Mouse (Mus musculus) cerebellum, adult 18-20 months (tissue): ENCODE results near the gene Cacna2d4.

ENCODE experiments used
- DNase-seq, 2 experiments: peaks; one replicate each; pipeline ENCODE4 v3.0.0; 2021

Gene Cacna2d4

DNA sequence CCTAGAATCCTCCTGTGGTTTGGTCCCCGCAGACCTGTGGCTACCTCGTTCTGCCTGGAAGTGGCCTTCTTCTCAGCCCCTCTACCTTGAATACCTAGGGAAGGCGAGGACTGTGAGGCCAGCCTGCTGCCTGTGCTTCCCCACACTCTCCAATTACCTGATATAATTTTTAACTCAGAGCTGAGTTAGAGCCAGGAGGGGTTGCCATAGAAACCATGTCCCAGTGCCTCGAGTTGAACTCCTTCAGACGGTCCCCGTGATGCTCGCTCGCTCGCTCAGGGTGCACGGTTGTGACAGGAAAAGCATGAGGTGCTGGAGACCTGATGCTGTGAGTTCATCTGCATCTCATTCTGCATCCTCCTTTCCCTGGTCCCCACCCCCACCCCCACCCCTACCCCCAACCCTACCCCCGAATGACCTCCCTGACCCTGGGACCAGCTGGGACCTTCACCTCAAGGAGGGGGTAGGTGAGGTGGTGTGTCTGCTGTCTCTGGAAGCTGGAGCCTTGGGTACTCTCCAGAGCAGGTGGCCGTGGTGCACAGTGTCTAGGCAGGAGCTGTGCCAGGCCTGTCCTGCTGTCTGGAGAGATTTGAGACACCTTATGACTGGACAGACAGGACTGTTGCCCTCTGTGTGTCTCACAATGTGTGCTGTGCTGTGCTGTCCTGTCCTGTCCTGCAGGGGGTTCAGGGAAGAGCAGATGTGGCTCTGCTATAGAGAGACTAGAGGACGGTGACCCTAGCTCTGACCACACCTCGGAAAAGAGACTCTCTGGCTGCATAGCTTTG, 77.5 kb downstream of the Cacna2d4 start:
- no peak for DNase-seq

DNA sequence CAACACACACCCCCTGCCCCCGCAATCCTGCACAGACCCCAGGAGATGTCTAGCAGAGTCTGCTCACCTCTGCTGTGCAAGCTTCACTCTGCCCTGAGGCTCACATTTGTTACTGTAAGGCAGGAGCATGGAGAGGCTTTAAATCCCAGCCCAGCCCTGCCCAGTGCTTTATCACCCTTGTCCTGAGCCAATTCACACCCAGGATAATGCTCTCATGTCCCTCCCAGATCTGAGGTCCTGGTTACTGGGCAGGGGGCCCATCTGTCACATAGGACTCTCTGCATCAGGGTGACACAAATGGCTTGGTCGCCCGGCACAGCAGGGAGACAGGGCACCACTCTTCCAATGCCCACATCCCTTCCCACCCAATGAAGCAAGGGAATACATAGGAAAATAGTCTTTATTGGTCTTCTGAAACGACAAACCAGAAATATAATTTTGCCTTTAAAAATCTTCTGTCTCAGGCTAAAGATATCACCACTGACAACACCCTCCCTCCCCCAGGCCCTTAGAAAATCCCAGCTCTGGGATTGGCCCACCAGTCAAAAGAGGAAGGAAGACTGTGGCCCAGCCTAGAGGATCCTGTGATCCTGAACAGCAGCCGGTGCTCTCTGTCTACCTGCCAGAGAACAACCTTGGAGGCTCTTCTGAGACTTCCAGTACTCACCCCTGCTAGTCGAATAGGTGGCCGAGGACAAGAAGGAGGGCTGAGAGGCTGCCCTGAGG, 78.6 kb downstream of the Cacna2d4 start:
- no peak for DNase-seq

- no peak for DNase-seq
Measured at GRCm38 (mm10) chr6:119318732-119319131, 82.4 kb downstream of the Cacna2d4 start.

DNA sequence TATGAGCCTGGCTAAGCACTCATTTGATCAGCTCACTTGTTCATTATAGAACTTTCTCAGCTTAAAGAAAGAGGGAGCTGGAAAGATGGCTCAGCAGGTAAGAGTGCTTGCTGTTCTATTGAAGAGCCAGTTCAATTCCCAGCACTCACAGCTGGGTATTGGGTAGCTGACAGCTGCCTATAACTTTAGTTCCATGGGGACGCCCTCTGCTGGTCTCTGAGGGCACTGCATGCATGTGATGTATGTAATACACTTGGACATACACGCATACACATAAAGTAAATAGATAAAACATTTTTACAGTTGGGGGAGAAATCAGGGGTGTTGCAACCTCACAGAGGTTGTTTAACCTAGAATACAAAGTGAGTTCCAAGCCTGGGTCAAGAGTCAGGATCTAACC, 83.0 kb downstream of the Cacna2d4 start:
- no peak for DNase-seq

- no peak for DNase-seq
Measured at GRCm38 (mm10) chr6:119320481-119320880, 84.2 kb downstream of the Cacna2d4 start.

DNA sequence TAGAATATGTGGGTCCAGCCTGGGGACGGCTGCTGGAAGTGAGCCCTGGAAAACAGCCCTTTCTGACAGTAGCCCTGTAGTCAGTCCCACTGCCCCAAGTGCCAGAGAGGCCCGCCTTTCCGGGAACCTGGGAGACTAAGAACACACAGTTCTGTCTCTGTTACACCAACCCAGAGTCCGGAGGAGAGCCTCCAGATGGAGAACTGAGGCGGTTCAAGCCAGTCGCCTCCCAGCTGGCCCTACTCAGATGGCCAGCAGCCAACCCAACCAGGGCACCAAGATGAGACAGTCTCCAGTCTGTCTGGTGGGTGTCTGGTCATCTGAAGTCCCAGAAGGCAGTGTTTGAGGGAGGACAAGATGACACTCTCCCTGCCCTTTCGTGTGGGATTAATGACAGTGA, 85.4 kb downstream of the Cacna2d4 start:
- DNase-seq, result no peak

DNA sequence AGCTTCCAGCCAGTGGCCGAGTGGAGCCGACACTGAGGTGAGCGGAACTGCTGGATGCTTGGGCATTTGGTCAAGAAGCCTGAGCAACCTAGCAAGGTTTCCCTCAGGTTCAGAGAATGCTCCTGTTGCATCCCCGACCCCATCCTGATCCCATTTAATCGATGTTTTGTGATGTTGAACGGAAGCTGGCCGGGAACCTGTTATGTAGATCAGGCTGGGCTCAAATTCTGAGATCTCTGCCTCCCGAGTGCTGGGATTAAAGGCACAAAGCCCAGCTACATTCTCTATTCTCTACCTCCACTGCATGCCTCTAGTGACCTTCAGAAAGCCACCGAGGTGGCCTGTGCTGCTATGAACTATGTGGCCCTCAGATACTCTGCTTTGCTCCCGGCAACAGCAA, 88.5 kb downstream of the Cacna2d4 start:
- DNase-seq, result no peak

- no peak for DNase-seq
Measured at GRCm38 (mm10) chr6:119325978-119326377, 89.7 kb downstream of the Cacna2d4 start.

GRCm38 (mm10) chr6:119326541-119326940, 90.2 kb downstream of the Cacna2d4 start:
- DNase-seq, result no peak

DNA sequence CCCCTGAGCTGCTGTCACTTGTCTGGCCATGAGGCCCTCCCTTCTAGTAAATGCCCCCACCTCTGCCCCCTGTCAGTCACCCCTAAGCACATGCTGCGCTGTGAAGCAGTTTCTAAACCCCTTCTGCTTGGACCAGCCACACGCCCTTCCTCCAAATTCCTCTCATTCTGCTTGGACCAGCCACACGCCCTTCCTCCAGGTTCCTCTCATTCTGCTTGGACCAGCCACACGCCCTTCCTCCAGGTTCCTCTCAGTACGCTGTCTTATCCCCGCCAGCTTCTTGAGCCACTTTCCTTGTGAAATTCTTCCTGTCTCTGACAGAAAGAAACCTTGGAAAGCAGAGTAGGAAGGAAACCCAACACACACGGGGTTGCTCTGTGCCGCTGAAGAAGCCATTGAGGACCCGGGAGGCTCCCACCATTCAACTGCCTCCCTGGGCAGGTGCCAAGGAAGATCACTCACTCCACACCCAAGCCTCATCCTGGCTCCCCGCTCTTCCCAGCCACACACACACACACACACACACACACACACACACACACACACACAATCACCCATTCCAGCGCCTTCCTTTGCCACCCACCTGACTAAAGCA, 92.3 kb downstream of the Cacna2d4 start:
- no peak for DNase-seq

GRCm38 (mm10) chr6:119329215-119329714, 92.9 kb downstream of the Cacna2d4 start:
- DNase-seq, result peak; percentile 36 to 46

DNA sequence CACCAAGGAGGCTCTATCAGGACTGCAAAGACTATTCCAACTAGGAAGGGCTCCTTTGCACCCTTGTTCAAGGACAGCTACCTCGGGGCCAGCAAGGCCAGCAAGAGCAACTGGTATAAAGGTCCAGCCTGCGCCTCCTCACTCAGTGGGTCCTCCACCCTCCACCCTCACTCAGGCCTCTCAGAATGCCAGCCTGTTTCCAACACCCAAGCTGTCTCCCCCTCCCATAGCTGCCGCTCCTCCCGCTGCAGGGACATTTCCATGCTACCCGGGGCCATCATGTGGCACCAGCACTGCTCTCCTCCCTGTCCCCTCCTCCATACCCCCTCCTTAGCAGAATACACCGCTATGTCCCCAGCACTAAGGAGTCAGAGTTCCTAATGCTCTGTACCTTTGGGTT, 93.6 kb downstream of the Cacna2d4 start:
- peak in 1 of 2 experiments; percentile 33 for DNase-seq

DNA sequence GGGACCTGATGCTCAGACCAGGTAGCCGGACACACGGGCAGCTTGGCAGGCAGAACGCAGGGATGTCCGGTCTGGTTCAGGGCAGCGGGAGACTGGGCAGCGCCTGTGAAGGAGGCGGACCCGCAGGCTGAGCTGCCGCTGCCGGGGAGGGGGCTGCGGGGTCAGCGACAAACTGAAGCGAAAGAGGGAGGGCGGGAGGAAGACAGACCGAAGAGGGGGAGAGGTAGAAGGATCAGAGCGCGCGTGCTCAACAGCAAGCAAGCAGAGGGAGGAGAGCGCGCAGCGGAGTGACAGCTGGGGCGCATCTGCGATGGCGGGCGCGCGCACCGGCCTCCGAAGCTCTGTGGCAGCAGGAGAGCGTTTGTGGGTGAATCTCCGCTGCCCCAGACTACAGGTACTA, 94.2 kb downstream of the Cacna2d4 start, which contains the start of gene Lrtm2:
TSS of gene Lrtm2 (minus strand) at position 261 of the 400 bp plus-strand sequence.
- DNase-seq, result peak; percentile 57 to 63

DNA sequence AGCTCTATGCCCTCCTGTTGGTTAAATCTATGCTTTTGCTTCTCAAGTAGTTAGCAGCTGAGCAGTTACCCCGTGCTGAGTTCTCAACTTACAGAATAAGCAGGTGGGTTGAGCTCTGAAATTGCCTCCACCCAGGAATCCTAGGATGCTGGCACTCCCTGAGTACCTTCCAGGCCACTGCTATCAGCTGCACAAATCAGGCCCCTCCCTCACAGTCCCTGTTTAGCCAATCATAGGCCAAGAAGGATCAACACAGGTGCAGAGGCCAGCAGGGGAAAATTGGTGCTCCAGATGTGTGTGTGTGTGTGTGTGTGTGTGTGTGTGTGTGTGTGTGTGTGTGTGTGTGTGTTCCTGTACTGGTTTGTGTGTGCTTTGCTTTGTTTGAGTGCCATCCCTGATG, 95.8 kb downstream of the Cacna2d4 start:
- no peak for DNase-seq

DNA sequence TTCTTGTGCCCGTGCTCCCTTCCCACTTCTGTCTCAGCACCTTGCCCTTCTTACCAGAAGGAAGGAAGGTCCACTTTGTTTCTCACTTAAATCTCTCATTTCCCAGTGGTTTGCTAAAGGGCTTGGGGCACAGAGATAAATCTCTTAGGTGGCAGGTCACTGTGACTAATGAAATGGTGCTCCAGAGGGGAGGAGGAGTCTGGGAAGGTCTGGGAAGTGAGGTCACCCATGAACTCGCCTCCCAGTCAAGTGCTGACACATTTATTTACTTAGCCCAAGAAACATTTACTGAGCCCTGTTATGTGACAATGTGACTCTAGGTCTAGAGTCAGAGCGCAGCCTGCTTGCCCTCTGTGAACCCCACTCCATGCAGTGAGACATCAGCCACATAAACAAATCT, 96.9 kb downstream of the Cacna2d4 start:
- no peak for DNase-seq

- DNase-seq, result no peak
Measured at GRCm38 (mm10) chr6:119333831-119334230, 97.5 kb downstream of the Cacna2d4 start.

- DNase-seq, result no peak
Measured at GRCm38 (mm10) chr6:119336124-119336523, 99.8 kb downstream of the Cacna2d4 start.

- DNase-seq, result no peak
Measured at GRCm38 (mm10) chr6:119337287-119337686, 101.0 kb downstream of the Cacna2d4 start.

DNA sequence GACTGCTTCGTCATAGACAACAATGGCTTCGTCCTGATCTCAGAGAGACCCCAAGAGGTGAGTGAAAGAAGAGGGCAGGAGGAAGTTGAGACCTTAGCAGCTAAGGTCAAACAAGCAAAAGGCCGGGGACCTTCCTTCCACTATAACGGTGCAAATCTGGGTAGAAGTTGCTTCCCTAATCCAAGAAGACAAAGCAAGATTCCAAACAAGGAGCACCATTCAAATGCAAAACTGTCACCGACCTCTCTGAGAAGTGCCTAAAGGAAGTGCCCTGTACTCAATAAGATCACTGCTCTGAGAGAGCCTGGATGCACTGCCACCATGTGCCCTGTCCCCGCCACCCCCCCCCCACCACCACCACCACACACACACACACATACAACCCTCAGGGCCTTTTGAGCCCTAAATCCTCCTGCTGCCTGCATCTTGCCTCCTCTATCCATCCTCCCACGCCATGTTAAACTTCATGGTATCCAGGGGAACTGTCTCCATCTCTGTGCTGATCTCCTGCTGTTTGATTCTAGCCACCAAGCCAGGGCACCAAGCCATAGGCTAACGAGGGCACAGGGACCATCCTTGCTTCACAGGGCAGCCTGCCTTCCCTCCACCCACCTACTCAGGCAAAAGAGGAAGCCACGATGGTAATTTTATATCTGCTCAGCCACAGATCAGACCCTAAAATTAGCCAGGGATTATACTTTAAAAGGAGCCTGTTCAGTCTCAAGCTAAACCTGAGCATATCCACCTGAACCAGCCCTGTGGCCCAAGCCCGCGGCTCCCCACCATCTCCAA, 102.0 kb downstream of the Cacna2d4 start:
- DNase-seq, result no peak

DNA sequence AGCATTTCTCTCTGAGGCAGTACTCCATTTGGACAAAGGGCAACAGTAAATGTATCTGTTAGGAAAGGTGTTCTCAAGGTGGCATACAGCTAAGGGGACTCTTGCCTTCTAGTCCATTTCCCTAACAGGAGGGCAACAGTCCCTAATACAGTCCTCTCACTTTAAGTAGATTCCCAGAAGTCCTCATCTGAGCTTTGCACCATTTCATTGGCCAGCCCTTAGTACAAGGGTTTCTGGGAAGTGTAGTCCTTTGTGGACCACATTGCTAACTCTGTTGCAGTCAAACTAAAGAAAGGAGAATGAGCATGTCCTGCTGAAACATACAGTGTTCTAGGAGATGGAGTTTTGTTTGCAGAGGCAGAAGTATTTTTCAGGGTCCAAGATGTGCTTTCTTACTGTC, 105.1 kb downstream of the Cacna2d4 start:
- DNase-seq, result peak; percentile 40 to 47

GRCm38 (mm10) chr6:119346257-119346656, 109.9 kb downstream of the Cacna2d4 start:
- peak; percentile 45 to 60 for DNase-seq

GRCm38 (mm10) chr6:119347813-119348212, 111.5 kb downstream of the Cacna2d4 start:
- DNase-seq, result no peak

DNA sequence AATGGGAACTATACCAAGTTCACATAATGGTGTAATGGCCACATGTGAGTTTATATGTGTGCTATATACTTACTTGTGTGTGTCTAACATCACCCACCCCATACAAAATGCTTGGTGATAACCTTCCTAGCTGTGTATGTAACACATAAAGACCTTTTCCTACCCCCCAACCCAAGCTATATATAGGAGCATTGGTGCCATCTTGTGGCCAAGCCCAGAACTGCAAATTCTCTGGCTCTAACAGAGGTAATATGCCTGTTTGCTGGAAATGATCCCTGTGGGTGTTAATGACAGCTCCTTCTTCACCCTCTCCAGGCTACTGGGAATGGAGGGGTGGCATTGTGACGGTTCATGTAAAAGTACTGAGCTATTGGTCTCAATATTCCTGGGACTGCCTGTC, 111.9 kb downstream of the Cacna2d4 start:
- DNase-seq, result peak; percentile 81 to 84
